Mouse (Mus musculus) MEL (cell line): Measurements from ENCODE around the gene Otos. TPM values are rescaled to one million over a fixed set of nuclear protein-coding genes. Genes with fewer than 3 reads are reported as not detected.

Source experiments
- DNase-seq: peaks from one replicate; pipeline ENCODE4 v3.0.0; 2011; ENCODE audit warnings: low read depth, low spot score
- H3K27ac ChIP-seq: 2 replicates; pipeline ENCODE4 v1.5.1; 2012; ENCODE audit warnings: low read depth, mild to moderate bottlenecking, control low read depth, low read length, moderate library complexity; ENCODE audit not compliant: control insufficient read depth
- H3K27me3 ChIP-seq, 2 experiments: fragments of 150-350 bp in 1 of 2; sonication (generic) in 1 of 2; 2 replicates each; pipeline ENCODE4 v1.6.1; 2012; ENCODE audit warnings: low read length in 2 of 2, mild to moderate bottlenecking in 2 of 2, improper control_type of control experiment in 1 of 2, moderate library complexity in 1 of 2; ENCODE audit not compliant: insufficient read depth in 2 of 2, control insufficient read depth in 1 of 2
- H3K36me3 ChIP-seq, 2 experiments: 2 replicates each; pipeline ENCODE4 v1.6.1; 2012 to 2014; ENCODE audit warnings: low read length in 2 of 2, improper control_type of control experiment in 1 of 2, inconsistent platforms in 1 of 2, mild to moderate bottlenecking in 1 of 2; ENCODE audit not compliant: insufficient read depth in 2 of 2, control insufficient read depth in 1 of 2
- H3K4me1 ChIP-seq, 2 experiments: fragments of 150-350 bp in 1 of 2; sonication (generic) in 1 of 2; 2 replicates each; pipeline ENCODE4 v1.6.1; 2012; ENCODE audit warnings: low read length in 2 of 2, improper control_type of control experiment in 1 of 2, mild to moderate bottlenecking in 1 of 2; ENCODE audit not compliant: insufficient read depth in 2 of 2, control insufficient read depth in 1 of 2
- H3K4me3 ChIP-seq, 2 experiments: fragments of 150-350 bp in 1 of 2; sonication (generic) in 1 of 2; 2 replicates each; pipeline ENCODE4 v1.5.1; 2012; ENCODE audit warnings: low read depth in 2 of 2, low read length in 2 of 2, mild to moderate bottlenecking in 2 of 2, moderate library complexity in 2 of 2, control low read depth in 1 of 2, improper control_type of control experiment in 1 of 2; ENCODE audit not compliant: control insufficient read depth in 1 of 2, insufficient read depth in 1 of 2
- H3K79me2 ChIP-seq: 2 replicates; pipeline ENCODE4 v1.6.1; 2012; ENCODE audit warnings: mild to moderate bottlenecking, low read length, moderate library complexity; ENCODE audit not compliant: control insufficient read depth, poor library complexity, insufficient read depth
- H3K9ac ChIP-seq: 2 replicates; pipeline ENCODE4 v1.6.1; 2012; ENCODE audit warnings: low read depth, mild to moderate bottlenecking, control low read depth, low read length, moderate library complexity; ENCODE audit not compliant: control insufficient read depth, poor library complexity, severe bottlenecking
- H3K9me3 ChIP-seq: fragments of 150-350 bp; sonication (generic); replicated peaks from 2 replicates; pipeline ENCODE4 v1.6.1; 2012; ENCODE audit warnings: mild to moderate bottlenecking, low read length, improper control_type of control experiment, moderate library complexity; ENCODE audit not compliant: insufficient read depth
- BHLHE40 ChIP-seq: IDR thresholded peaks from 2 replicates; pipeline ENCODE4 v1.6.1; 2012; ENCODE audit warnings: low read depth, mild to moderate bottlenecking, inconsistent platforms, low read length, improper control_type of control experiment, borderline replicate concordance
- CTCF ChIP-seq, 3 experiments: IDR thresholded peaks in 2 of 3; conservative IDR thresholded peaks in 1 of 3; 2 replicates each; pipeline ENCODE4 v1.5.1; 2011 to 2012; ENCODE audit warnings: low read length in 3 of 3, low read depth in 2 of 3, mild to moderate bottlenecking in 2 of 3, improper control_type of control experiment in 1 of 3, inconsistent platforms in 1 of 3, mixed read lengths in 1 of 3, moderate library complexity in 1 of 3; ENCODE audit not compliant: control insufficient read depth in 1 of 3, insufficient read depth in 1 of 3, poor library complexity in 1 of 3, severe bottlenecking in 1 of 3
- E2F4 ChIP-seq: IDR thresholded peaks from 2 replicates; pipeline ENCODE4 v1.6.1; 2011; ENCODE audit warnings: low read depth, low read length, improper control_type of control experiment, borderline replicate concordance
- GABPA ChIP-seq: IDR thresholded peaks from 2 replicates; pipeline ENCODE4 v1.6.1; 2012; ENCODE audit warnings: low read depth, mild to moderate bottlenecking, inconsistent platforms, low read length, improper control_type of control experiment, moderate library complexity
- GATA1 ChIP-seq: IDR thresholded peaks from 2 replicates; pipeline ENCODE4 v1.6.1; 2011; ENCODE audit warnings: low read depth, low read length, improper control_type of control experiment
- JUND ChIP-seq: IDR thresholded peaks from 2 replicates; pipeline ENCODE4 v1.6.1; 2011; ENCODE audit warnings: low read depth, mild to moderate bottlenecking, improper control_type of control experiment, low read length
- KAT2A ChIP-seq: conservative IDR thresholded peaks from 2 replicates; pipeline ENCODE4 v1.6.1; 2012; ENCODE audit warnings: low read depth, low read length, improper control_type of control experiment, inconsistent platforms
- MEF2A ChIP-seq: IDR thresholded peaks from 2 replicates; pipeline ENCODE4 v1.6.1; 2014; ENCODE audit warnings: low read depth, mild to moderate bottlenecking, inconsistent platforms, low read length, improper control_type of control experiment; ENCODE audit not compliant: poor library complexity, insufficient replicate concordance, severe bottlenecking; ENCODE audit errors: extremely low read depth
- MXI1 ChIP-seq: IDR thresholded peaks from 2 replicates; pipeline ENCODE4 v1.6.1; 2011; ENCODE audit warnings: mild to moderate bottlenecking, low read depth, low read length, improper control_type of control experiment
- MYB ChIP-seq: IDR thresholded peaks from 2 replicates; pipeline ENCODE4 v1.6.1; 2011; ENCODE audit warnings: mild to moderate bottlenecking, low read depth, low read length, improper control_type of control experiment
- MYC ChIP-seq: IDR thresholded peaks from 2 replicates; pipeline ENCODE4 v1.6.1; 2011; ENCODE audit warnings: low read depth, mild to moderate bottlenecking, low read length, improper control_type of control experiment, moderate library complexity
- NELFE ChIP-seq: IDR thresholded peaks from 2 replicates; pipeline ENCODE4 v1.6.1; 2011; ENCODE audit warnings: low read depth, low read length, improper control_type of control experiment
- NRF1 ChIP-seq: IDR thresholded peaks from 2 replicates; pipeline ENCODE4 v1.6.1; 2014; ENCODE audit warnings: low read depth, mild to moderate bottlenecking, inconsistent platforms, low read length, improper control_type of control experiment, moderate library complexity; ENCODE audit not compliant: poor library complexity, insufficient read depth, severe bottlenecking
- POLR2AphosphoS2 ChIP-seq: IDR thresholded peaks from 2 replicates; pipeline ENCODE4 v1.6.1; 2011; ENCODE audit warnings: low read length, improper control_type of control experiment
- RAD21 ChIP-seq: IDR thresholded peaks from 2 replicates; pipeline ENCODE4 v1.6.1; 2011; ENCODE audit warnings: mild to moderate bottlenecking, low read depth, low read length, improper control_type of control experiment
- SMC3 ChIP-seq: IDR thresholded peaks from 2 replicates; pipeline ENCODE4 v1.6.1; 2011; ENCODE audit warnings: low read depth, low read length, improper control_type of control experiment
- TAL1 ChIP-seq: IDR thresholded peaks from 2 replicates; pipeline ENCODE4 v1.6.1; 2012; ENCODE audit warnings: mild to moderate bottlenecking, inconsistent platforms, low read length, moderate library complexity, mixed read lengths
- UBTF ChIP-seq: IDR thresholded peaks from 2 replicates; pipeline ENCODE4 v1.6.1; 2012; ENCODE audit warnings: low read depth, mild to moderate bottlenecking, inconsistent platforms, low read length, improper control_type of control experiment, moderate library complexity, borderline replicate concordance; ENCODE audit not compliant: insufficient read depth
- USF1 ChIP-seq: IDR thresholded peaks from 2 replicates; pipeline ENCODE4 v1.6.1; 2014; ENCODE audit warnings: low read depth, mild to moderate bottlenecking, inconsistent platforms, low read length, improper control_type of control experiment, moderate library complexity
- ZC3H11A ChIP-seq: IDR thresholded peaks from 2 replicates; pipeline ENCODE4 v1.6.1; 2012; ENCODE audit warnings: low read depth, mild to moderate bottlenecking, inconsistent platforms, low read length, improper control_type of control experiment
- ZKSCAN1 ChIP-seq: IDR thresholded peaks from 2 replicates; pipeline ENCODE4 v1.6.1; 2012; ENCODE audit warnings: low read depth, mild to moderate bottlenecking, inconsistent platforms, low read length, improper control_type of control experiment, moderate library complexity
- ZMIZ1 ChIP-seq: IDR thresholded peaks from 2 replicates; pipeline ENCODE4 v1.6.1; 2012; ENCODE audit warnings: low read depth, mild to moderate bottlenecking, inconsistent platforms, low read length, improper control_type of control experiment, moderate library complexity
- polyA plus RNA-seq, 2 experiments: library from polyadenylated mRNA; stranded (reverse) in 1 of 2; unstranded in 1 of 2; fragments of >175 nt in 1 of 2; fragments of >200 nt in 1 of 2; gene quantifications; 2 replicates each; pipeline versions ENCODE4 v1.2.1 to v1.2.4; 2012; ENCODE audit warnings: low replicate concordance in 2 of 2, low read depth in 1 of 2; ENCODE audit not compliant: insufficient read length in 2 of 2, insufficient read depth in 1 of 2, missing spikeins in 1 of 2
- total RNA-seq: library from RNA; depleted of rRNA; stranded (reverse); fragments of 300-350 nt; gene quantifications from 2 replicates; pipeline ENCODE4 v1.2.3, GENCODE M21; 2012

Otos gene
- total and polyA plus RNA-seq, 3 experiments: 1.2 to 6.3 TPM; not detected in 1

DNA sequence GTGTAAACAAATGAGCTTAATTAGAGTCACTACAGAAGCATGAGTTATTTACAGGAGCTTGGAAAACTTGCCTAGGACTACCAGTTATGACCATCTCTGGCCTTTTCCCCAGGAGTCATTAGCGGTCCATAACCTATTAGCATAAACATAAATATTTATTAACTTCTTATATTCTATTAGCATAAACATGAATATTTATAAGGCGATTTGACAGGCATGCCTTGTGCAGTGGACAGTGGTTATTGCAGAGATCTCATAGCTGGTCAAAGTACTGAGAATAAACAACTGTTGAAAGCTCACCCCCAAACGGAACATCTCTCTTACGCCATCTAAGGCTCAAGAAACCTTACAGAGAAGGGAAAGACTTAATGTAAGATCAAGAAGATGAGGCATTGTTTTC is 35.5 kb downstream of the Otos start:
- H3K4me1 ChIP-seq: no peaks in the 10 kb centered on the region
- no peaks in the 10 kb centered on the region for H3K79me2 ChIP-seq
- DNase-seq: no peak
- H3K9ac ChIP-seq: no peak overlapping the region
- no peaks in the 10 kb centered on the region for H3K9me3 ChIP-seq
- no peaks in the 10 kb centered on the region for H3K36me3 ChIP-seq
- H3K4me3 ChIP-seq: no peak overlapping the region
- no peak overlapping the region for H3K27ac ChIP-seq
- H3K27me3 ChIP-seq: no peaks in the 10 kb centered on the region
- no peak for TF ChIP-seq MYC
- no peak for TF ChIP-seq POLR2AphosphoS2
- TF ChIP-seq JUND: no peak
- TF ChIP-seq ZKSCAN1: no peak
- TF ChIP-seq BHLHE40: no peak
- no peak for TF ChIP-seq MYB
- no peak for TF ChIP-seq E2F4
- TF ChIP-seq TAL1: no peak
- no peak for TF ChIP-seq NELFE

DNA sequence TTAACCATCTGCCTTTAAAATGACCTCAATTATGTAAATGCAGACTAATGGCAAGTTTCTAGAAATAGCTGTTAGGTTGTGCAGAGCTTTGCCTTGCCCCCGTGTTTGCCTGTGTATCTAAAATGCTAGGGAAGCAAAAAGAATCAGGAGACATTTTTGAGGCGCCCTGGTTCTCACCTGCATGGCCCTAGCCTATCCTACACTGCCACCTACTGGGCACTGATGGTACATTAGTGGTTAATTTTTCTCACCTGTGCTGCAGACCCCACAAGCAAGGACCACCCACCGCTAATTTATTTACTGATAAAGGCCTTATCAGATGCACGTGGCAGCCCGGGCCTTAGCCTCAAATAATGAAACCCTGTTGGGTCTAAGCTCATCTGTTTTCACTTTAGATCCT is 37.6 kb downstream of the Otos start:
- no peak for TF ChIP-seq BHLHE40
- no peak for TF ChIP-seq ZMIZ1
- TF ChIP-seq MYB: no peak
- no peak for TF ChIP-seq KAT2A
- TF ChIP-seq GATA1: 0 out of 2 replicates have a peak, but pooled peaks have one; percentile 29
- peak; percentile 82 for TF ChIP-seq ZC3H11A
- no peak for TF ChIP-seq MXI1
- no peak for TF ChIP-seq GABPA
- no peak for TF ChIP-seq UBTF
- peak; percentile 97 for TF ChIP-seq RAD21
- TF ChIP-seq CTCF (IDR thresholded peaks at IDR 0.05 in 2 of 3, conservative IDR thresholded peaks at IDR 0.05 in 1 of 3; ENCODE audit: control insufficient read depth in 1 of 3, insufficient read depth in 1 of 3, low read depth in 2 of 3, low read length in 3 of 3, poor library complexity in 1 of 3, severe bottlenecking in 1 of 3): peak; percentile 88 to 99 (median 94)
- peak; percentile 79 for TF ChIP-seq SMC3
- TF ChIP-seq MEF2A: no peak
- TF ChIP-seq NRF1: no peak
- TF ChIP-seq USF1: no peak
- Histone ChIP-seq H3K4me1 (no peaks in the 10 kb centered on the region), H3K9me3 (no peaks in the 10 kb centered on the region), H3K4me3 (no peak overlapping the region), H3K27me3 (peaks cover 0 to 3% of the 10 kb centered on the region in 2 experiments; a peak in 2 of 4 replicates), H3K79me2 (no peaks in the 10 kb centered on the region), H3K9ac (no peak overlapping the region), H3K27ac (no peak overlapping the region), H3K36me3 (no peaks in the 10 kb centered on the region)
- DNase-seq: peak; percentile 75
